Mouse (Mus musculus) megakaryocyte, embryonic 14.5 days (primary cell): ENCODE results near the gene Wdr91.

Experiments
- FLI1 ChIP-seq: IDR thresholded peaks from 2 replicates; pipeline ENCODE4 v1.6.1; 2012; ENCODE audit warnings: low read length, inconsistent platforms, mixed read lengths
- GATA1 ChIP-seq: IDR thresholded peaks from 3 replicates; pipeline ENCODE4 v1.6.1; 2012; ENCODE audit warnings: mixed read lengths, low read length, inconsistent platforms, borderline replicate concordance

- no peak for TF ChIP-seq GATA1
- no peak for TF ChIP-seq FLI1
These were observed 47.8 kb downstream of the Wdr91 start, which contains the start of gene Tmem140 for GRCm38 (mm10) chr6:34862791-34863403.
